Mouse (Mus musculus): ENCODE results near the gene Klhl30. TPM values are rescaled to one million over a fixed set of nuclear protein-coding genes. Genes with fewer than 3 reads are reported as not detected.
A peak's percentile ranks its signal among the peaks of the same experiment; 100 is the strongest.

Gene Klhl30
- polyA plus RNA-seq, 2 experiments: 3.7 to 4.1 TPM

DNA sequence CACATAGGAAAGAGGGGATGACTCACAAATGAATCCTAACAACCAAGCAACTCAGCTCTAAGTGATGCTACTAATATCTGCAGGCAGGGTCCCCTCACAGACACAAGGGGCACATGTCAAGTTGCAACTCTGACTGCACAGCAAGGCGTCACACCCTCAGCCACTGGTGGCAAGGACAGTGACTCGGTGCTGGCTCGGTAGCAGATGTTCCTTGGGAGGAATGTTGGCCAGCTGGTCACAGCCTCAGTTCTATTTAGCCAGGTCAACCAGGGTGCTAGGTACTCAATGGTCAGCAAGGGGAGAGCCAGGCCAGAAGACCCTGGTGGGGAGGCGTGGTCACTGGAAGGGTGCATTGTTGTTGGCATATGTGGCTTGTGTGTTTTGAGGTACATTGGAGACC, 57.0 kb downstream of the Klhl30 start:
- no peaks in the 10 kb centered on the region for H3K36me3 ChIP-seq (ENCODE audit: control insufficient read depth, insufficient read depth, low read length)
- peaks cover 11% of the 10 kb centered on the region for H3K4me1 ChIP-seq (ENCODE audit: control insufficient read depth, insufficient read depth, low read length)
- no peak overlapping the region for H3K27ac ChIP-seq (replicated peaks; ENCODE audit: low read depth, low read length)
- no peak overlapping the region for H3K9ac ChIP-seq (ENCODE audit: low read depth, low read length, severe bottlenecking)
- no peak overlapping the region for H3K4me3 ChIP-seq (replicated peaks; ENCODE audit: low read length)
- H3K27me3 ChIP-seq (ENCODE audit: control insufficient read depth, insufficient read depth, low read length): no peaks in the 10 kb centered on the region; the same call in 1 of the 2 replicates
- no peak for ATAC-seq (ENCODE audit: low FRiP score, low read depth)
- WGBS: 63% methylated on average over 4 of the region's 4 CpGs
- TF ChIP-seq POLR2A (IDR thresholded peaks at IDR 0.05; ENCODE audit: borderline replicate concordance, extremely low read depth, insufficient read depth, insufficient read length): no peak
- no peak for DNase-seq (ENCODE audit: low spot score)
- no peaks in the 10 kb centered on the region for H3K9me3 ChIP-seq (ENCODE audit: control insufficient read depth, low read length)
- H3K4me2 ChIP-seq (replicated peaks; ENCODE audit: low read depth, low read length, severe bottlenecking): no peak overlapping the region

DNA sequence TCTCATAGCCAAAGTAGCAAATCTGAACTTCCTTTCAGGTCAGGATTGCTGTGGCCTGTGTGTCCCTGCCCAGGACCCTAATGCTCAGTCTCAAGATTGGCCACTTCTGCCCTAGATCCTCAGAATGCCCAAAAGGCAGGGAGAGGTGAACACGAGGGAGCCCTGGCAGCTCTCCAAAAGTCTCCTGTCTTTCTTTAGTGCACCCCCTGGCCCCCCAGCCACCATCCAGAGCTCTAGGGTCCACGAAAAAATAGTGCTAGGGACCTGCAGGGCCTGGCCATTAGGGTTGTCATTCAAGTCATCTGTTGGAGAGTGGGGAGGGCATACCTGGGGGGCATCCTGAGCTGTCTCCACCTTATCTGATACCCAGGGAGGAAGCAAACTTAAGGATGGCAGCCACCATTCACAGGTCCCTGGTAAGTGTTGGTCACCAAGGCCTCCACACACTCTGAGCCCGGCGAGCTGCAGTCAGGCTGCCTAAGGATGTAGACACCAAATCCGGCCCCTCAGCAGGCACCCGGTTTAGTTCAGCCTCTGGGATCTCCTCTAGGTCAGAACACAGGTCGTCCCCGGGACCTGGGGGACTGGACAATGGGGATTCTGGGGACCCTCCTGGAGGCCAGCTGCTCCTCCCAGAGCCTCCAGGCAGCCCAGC, 60.9 kb downstream of the Klhl30 start:
- no peak for TF ChIP-seq POLR2A (IDR thresholded peaks at IDR 0.05; ENCODE audit: borderline replicate concordance, extremely low read depth, insufficient read depth, insufficient read length)
- no peak for DNase-seq (ENCODE audit: low spot score)
- ATAC-seq (ENCODE audit: low FRiP score, low read depth): no peak
- Histone ChIP-seq H3K4me2 (replicated peaks; ENCODE audit: low read depth, low read length, severe bottlenecking) (peak overlapping the region; percentile 99), H3K27me3 (ENCODE audit: control insufficient read depth, insufficient read depth, low read length) (no peaks in the 10 kb centered on the region; the same call in 1 of the 2 replicates), H3K36me3 (ENCODE audit: control insufficient read depth, insufficient read depth, low read length) (no peaks in the 10 kb centered on the region), H3K9me3 (ENCODE audit: control insufficient read depth, low read length) (no peaks in the 10 kb centered on the region), H3K4me3 (replicated peaks; ENCODE audit: low read length) (peak overlapping the region; percentile 82), H3K27ac (replicated peaks; ENCODE audit: low read depth, low read length) (no peak overlapping the region), H3K9ac (ENCODE audit: low read depth, low read length, severe bottlenecking) (peak overlapping the region; percentile 75), H3K4me1 (ENCODE audit: control insufficient read depth, insufficient read depth, low read length) (peaks cover 26% of the 10 kb centered on the region)
- WGBS: 65% methylated on average over 8 of the region's 8 CpGs

Other genes starting within 250 kb of the Klhl30 start
- gene Rbm44, start 205.9 kb upstream of the Klhl30 start, polyA plus RNA-seq (2012; rRNA removed): 0.51 and 0.60 TPM in 2 replicates
- 0.78 and 0.95 TPM in 2 replicates for gene Rbm44, start 205.9 kb upstream of the Klhl30 start, polyA plus RNA-seq (2014; fragmentation: Nextera tagmentation; extraction: Ambion mirVana)
- 4.4 and 4.6 TPM in 2 replicates for gene Ramp1, start 171.2 kb upstream of the Klhl30 start, polyA plus RNA-seq (2012; rRNA removed)
- 5.9 and 7.1 TPM in 2 replicates for gene Ramp1, start 171.2 kb upstream of the Klhl30 start, polyA plus RNA-seq (2014; fragmentation: Nextera tagmentation; extraction: Ambion mirVana)
- gene Ube2f, start 100.7 kb upstream of the Klhl30 start, polyA plus RNA-seq (2012; rRNA removed): 44.9 and 57.9 TPM in 2 replicates
- 63.2 and 65.7 TPM in 2 replicates for gene Ube2f, start 100.7 kb upstream of the Klhl30 start, polyA plus RNA-seq (2014; fragmentation: Nextera tagmentation; extraction: Ambion mirVana)
- 13.5 and 15.0 TPM in 2 replicates for gene Scly, start 52.7 kb upstream of the Klhl30 start, polyA plus RNA-seq (2012; rRNA removed)
- gene Scly, start 52.7 kb upstream of the Klhl30 start, polyA plus RNA-seq (2014; fragmentation: Nextera tagmentation; extraction: Ambion mirVana): 10.7 and 11.6 TPM in 2 replicates
- 0.08 and 0.10 TPM in 2 replicates for gene Espnl, start 28.9 kb upstream of the Klhl30 start, polyA plus RNA-seq (2012; rRNA removed)
- gene Espnl, start 28.9 kb upstream of the Klhl30 start, polyA plus RNA-seq (2014; fragmentation: Nextera tagmentation; extraction: Ambion mirVana): 0.03 and 0.08 TPM in 2 replicates
- gene Erfe, start 15.4 kb downstream of the Klhl30 start, polyA plus RNA-seq (2012; rRNA removed): 2.1 and 2.2 TPM in 2 replicates
- gene Erfe, start 15.4 kb downstream of the Klhl30 start, polyA plus RNA-seq (2014; fragmentation: Nextera tagmentation; extraction: Ambion mirVana): 1.5 and 1.9 TPM in 2 replicates
- 130 and 142 TPM in 2 replicates for gene Ilkap, start 47.8 kb downstream of the Klhl30 start, polyA plus RNA-seq (2012; rRNA removed)
- gene Ilkap, start 47.8 kb downstream of the Klhl30 start, polyA plus RNA-seq (2014; fragmentation: Nextera tagmentation; extraction: Ambion mirVana): 140 and 158 TPM in 2 replicates
- 82.8 and 104 TPM in 2 replicates for gene Hes6, start 63.0 kb downstream of the Klhl30 start, polyA plus RNA-seq (2012; rRNA removed)
- 91.0 and 91.6 TPM in 2 replicates for gene Hes6, start 63.0 kb downstream of the Klhl30 start, polyA plus RNA-seq (2014; fragmentation: Nextera tagmentation; extraction: Ambion mirVana)
- 8.3 and 10.5 TPM in 2 replicates for gene Per2, start 108.3 kb downstream of the Klhl30 start, polyA plus RNA-seq (2012; rRNA removed)
- 4.0 and 4.2 TPM in 2 replicates for gene Per2, start 108.3 kb downstream of the Klhl30 start, polyA plus RNA-seq (2014; fragmentation: Nextera tagmentation; extraction: Ambion mirVana)
- 14.2 and 16.7 TPM in 2 replicates for gene Traf3ip1, start 143.6 kb downstream of the Klhl30 start, polyA plus RNA-seq (2012; rRNA removed)
- gene Traf3ip1, start 143.6 kb downstream of the Klhl30 start, polyA plus RNA-seq (2014; fragmentation: Nextera tagmentation; extraction: Ambion mirVana): 5.1 and 6.2 TPM in 2 replicates
- gene Asb1, start 189.5 kb downstream of the Klhl30 start, polyA plus RNA-seq (2012; rRNA removed): 8.1 and 8.5 TPM in 2 replicates
- 7.3 and 8.5 TPM in 2 replicates for gene Asb1, start 189.5 kb downstream of the Klhl30 start, polyA plus RNA-seq (2014; fragmentation: Nextera tagmentation; extraction: Ambion mirVana)

Measured in limb, embryonic 14.5 days (tissue).